Mouse (Mus musculus) liver, embryonic 16.5 days (tissue): ENCODE results near the gene Krtcap2. TPM values are rescaled to one million over a fixed set of nuclear protein-coding genes. Genes with fewer than 3 reads are reported as not detected.
"Not testable (repeated sequence)": the region's sequence is repeated elsewhere in the genome, so short reads cannot be mapped to it uniquely, and the experiment has no call there.

Source experiments
- ATAC-seq: fragments of 200-750 bp; cut with Nextera tagmentation; 2 replicates; pipeline ENCODE4 v1.8.0; 2017; ENCODE audit warnings: low read depth, mild to moderate bottlenecking, moderate number of reproducible peaks, moderate library complexity
- H3K27ac ChIP-seq: fragments of 300-500 bp; sonication (generic); 2 replicates; pipeline ENCODE4 v1.5.1; 2014; ENCODE audit warnings: mild to moderate bottlenecking, low read length
- H3K27me3 ChIP-seq: fragments of 300-500 bp; sonication (generic); 2 replicates; pipeline ENCODE4 v1.6.1; 2014; ENCODE audit warnings: low read depth, low read length, mixed read lengths; ENCODE audit not compliant: control insufficient read depth, insufficient read depth
- H3K36me3 ChIP-seq: fragments of 300-500 bp; sonication (generic); 2 replicates; pipeline ENCODE4 v1.6.1; 2014; ENCODE audit warnings: mild to moderate bottlenecking; ENCODE audit not compliant: control insufficient read depth, insufficient read depth
- H3K4me1 ChIP-seq: fragments of 300-500 bp; sonication (generic); 2 replicates; pipeline ENCODE4 v1.6.1; 2014; ENCODE audit warnings: low read depth, low read length, mixed read lengths; ENCODE audit not compliant: control insufficient read depth
- H3K4me2 ChIP-seq: fragments of 300-500 bp; sonication (generic); 2 replicates; pipeline ENCODE4 v1.6.1; 2014; ENCODE audit warnings: low read depth, low read length, mixed read lengths
- H3K4me3 ChIP-seq: fragments of 300-500 bp; sonication (generic); 2 replicates; pipeline ENCODE4 v1.5.1; 2014; ENCODE audit warnings: low read depth, mild to moderate bottlenecking, low read length
- H3K9ac ChIP-seq: fragments of 300-500 bp; sonication (generic); 2 replicates; pipeline ENCODE4 v1.6.1; 2014; ENCODE audit warnings: low read depth, low read length
- H3K9me3 ChIP-seq: fragments of 300-500 bp; sonication (generic); replicated peaks from 2 replicates; pipeline ENCODE4 v1.6.1; 2016; ENCODE audit warnings: low read length; ENCODE audit not compliant: control insufficient read depth
- WGBS: fragments of 180-500 bp; shearing (Covaris S2); extraction: QIAGEN DNeasy Blood & Tissue Kit; methylation state at CpG from one replicate; pipeline ENCODE4 v1.1.7; 2014; ENCODE audit not compliant: insufficient replicate concordance; 5-methylcytosine and 5-hydroxymethylcytosine counted together
- polyA plus RNA-seq: library from polyadenylated mRNA; unstranded; fragments of >200 nt; fragmentation: Nextera tagmentation; extraction: Ambion mirVana; gene quantifications from 2 replicates; pipeline ENCODE4 v1.2.1, GENCODE M21; 2015

Krtcap2 gene
- polyA plus RNA-seq, 1 experiment from 2014 or later, result 129 TPM

GRCm38 (mm10) chr3:89208736-89209135, 37.0 kb upstream of the Krtcap2 start:
- Histone ChIP-seq H3K4me1 (peaks cover 4% of the 10 kb centered on the region), H3K9me3 (no peaks in the 10 kb centered on the region), H3K27me3 (no peaks in the 10 kb centered on the region), H3K9ac (no peak overlapping the region), H3K4me2 (no peak overlapping the region), H3K36me3 (peaks cover 33% of the 10 kb centered on the region), H3K27ac (no peak overlapping the region), H3K4me3 (no peak overlapping the region)
- WGBS, result 78% methylated on average over 6 of the region's 6 CpGs
- no peak for ATAC-seq

GRCm38 (mm10) chr3:89209731-89210130, 36.0 kb upstream of the Krtcap2 start:
- no peak overlapping the region for H3K4me2 ChIP-seq
- no peak for ATAC-seq
- peaks cover 2% of the 10 kb centered on the region; the same call in 1 of the 2 replicates for H3K27me3 ChIP-seq
- peaks cover 33% of the 10 kb centered on the region for H3K36me3 ChIP-seq
- H3K9me3 ChIP-seq, result no peaks in the 10 kb centered on the region
- peaks cover 10% of the 10 kb centered on the region for H3K4me1 ChIP-seq
- no peak overlapping the region for H3K4me3 ChIP-seq
- 82% methylated on average over 7 of the region's 7 CpGs for WGBS
- no peak overlapping the region for H3K9ac ChIP-seq
- no peak overlapping the region for H3K27ac ChIP-seq

- Histone ChIP-seq H3K4me2 (no peak overlapping the region), H3K9ac (no peak overlapping the region), H3K27me3 (peaks cover 3% of the 10 kb centered on the region; the same call in 1 of the 2 replicates), H3K9me3 (no peaks in the 10 kb centered on the region), H3K27ac (no peak overlapping the region), H3K4me1 (peaks cover 14% of the 10 kb centered on the region), H3K36me3 (peaks cover 33% of the 10 kb centered on the region), H3K4me3 (no peak overlapping the region)
- no peak for ATAC-seq
- WGBS, result 73% methylated on average over 13 of the region's 13 CpGs
These were observed 35.6 kb upstream of the Krtcap2 start for GRCm38 (mm10) chr3:89210162-89210561.

GRCm38 (mm10) chr3:89210731-89211130, 35.0 kb upstream of the Krtcap2 start:
- Histone ChIP-seq H3K9ac (no peak overlapping the region), H3K27ac (no peak overlapping the region), H3K4me2 (no peak overlapping the region), H3K4me3 (no peak overlapping the region), H3K4me1 (peaks cover 20% of the 10 kb centered on the region), H3K27me3 (peaks cover 7% of the 10 kb centered on the region; the same call in 1 of the 2 replicates), H3K36me3 (peaks cover 30% of the 10 kb centered on the region), H3K9me3 (no peaks in the 10 kb centered on the region)
- WGBS, result 51% methylated on average over 7 of the region's 7 CpGs
- ATAC-seq, result no peak

- peaks cover 11% of the 10 kb centered on the region for H3K36me3 ChIP-seq
- H3K9me3 ChIP-seq, result no peaks in the 10 kb centered on the region
- H3K27me3 ChIP-seq, result peaks cover 7% of the 10 kb centered on the region; the same call in 1 of the 2 replicates
- WGBS, result under 1% methylated on average over 69 of the region's 69 CpGs
- H3K9ac ChIP-seq, result peak overlapping the region; percentile 68
- peak; percentile 91 for ATAC-seq
- peak overlapping the region; percentile 90 for H3K4me3 ChIP-seq
- H3K4me1 ChIP-seq, result peaks cover 21% of the 10 kb centered on the region
- peak overlapping the region; percentile 55 for H3K27ac ChIP-seq
- peak overlapping the region; percentile 85 for H3K4me2 ChIP-seq
These were observed 31.8 kb upstream of the Krtcap2 start for GRCm38 (mm10) chr3:89213803-89214530.

- Histone ChIP-seq H3K4me2 (peak within 1 kb of the TSS; percentile 85), H3K27me3 (peaks cover 7% of the 10 kb centered on the region; the same call in 1 of the 2 replicates), H3K36me3 (peaks cover 6% of the 10 kb centered on the region), H3K9me3 (no peaks in the 10 kb centered on the region), H3K4me1 (peaks cover 21% of the 10 kb centered on the region), H3K4me3 (peak within 1 kb of the TSS; percentile 90), H3K27ac (peak within 1 kb of the TSS; percentile 55), H3K9ac (peak within 1 kb of the TSS; percentile 68)
- WGBS, result 3% methylated on average over 18 of the region's 19 CpGs
- ATAC-seq, result no peak
These were observed 30.9 kb upstream of the Krtcap2 start, which contains the start of gene Thbs3 for GRCm38 (mm10) chr3:89214681-89215411. TSS of gene Thbs3 (plus strand) at chr3:89215180.

- H3K4me1 ChIP-seq, result peaks cover 21% of the 10 kb centered on the region
- H3K36me3 ChIP-seq, result no peaks in the 10 kb centered on the region
- H3K4me3 ChIP-seq, result no peak overlapping the region
- H3K27ac ChIP-seq, result no peak overlapping the region
- 2% methylated on average over 6 of the region's 6 CpGs for WGBS
- H3K9ac ChIP-seq, result no peak overlapping the region
- no peak overlapping the region for H3K4me2 ChIP-seq
- ATAC-seq, result no peak
- no peaks in the 10 kb centered on the region for H3K9me3 ChIP-seq
- peaks cover 7% of the 10 kb centered on the region; the same call in 1 of the 2 replicates for H3K27me3 ChIP-seq
These were observed 29.9 kb upstream of the Krtcap2 start for GRCm38 (mm10) chr3:89215853-89216252.

- not testable (repeated sequence) for H3K4me2 ChIP-seq, H3K9me3 ChIP-seq, H3K36me3 ChIP-seq, H3K27me3 ChIP-seq, H3K27ac ChIP-seq, H3K4me3 ChIP-seq, H3K9ac ChIP-seq, ATAC-seq
- H3K4me1 ChIP-seq, result peaks cover 21% of the 10 kb centered on the region
- WGBS, result 56% methylated on average over 7 of the region's 7 CpGs
These were observed 29.4 kb upstream of the Krtcap2 start for GRCm38 (mm10) chr3:89216407-89216806.

- H3K36me3 ChIP-seq, result no peaks in the 10 kb centered on the region
- whole genome bisulfite sequencing, result 65% methylated on average over 1 of the region's 1 CpGs
- H3K27me3 ChIP-seq, result peaks cover 7% of the 10 kb centered on the region; the same call in 1 of the 2 replicates
- no peak overlapping the region for H3K4me2 ChIP-seq
- no peak for ATAC-seq
- H3K9me3 ChIP-seq, result no peaks in the 10 kb centered on the region
- H3K4me3 ChIP-seq, result no peak overlapping the region
- peaks cover 16% of the 10 kb centered on the region for H3K4me1 ChIP-seq
- H3K27ac ChIP-seq, result no peak overlapping the region
- H3K9ac ChIP-seq, result no peak overlapping the region
These were observed 27.5 kb upstream of the Krtcap2 start for GRCm38 (mm10) chr3:89218271-89218670.
